Mouse (Mus musculus) ES-E14 (cell line): ENCODE measurements at regions not wholly inside any gene's neighbourhood (a gene's known extent, or its start where the extent isn't known, plus 50 kb on each side); places are given as distances from the start of the nearest gene placed in this dataset.

ENCODE experiments used
- CHD2 ChIP-seq: IDR thresholded peaks from 2 replicates; pipeline ENCODE4 v1.6.1; 2014; ENCODE audit warnings: mild to moderate bottlenecking, low read depth, low read length, inconsistent platforms
- HCFC1 ChIP-seq: IDR thresholded peaks from 2 replicates; pipeline ENCODE4 v1.6.1; 2012; ENCODE audit warnings: low read length, inconsistent platforms, borderline replicate concordance; ENCODE audit not compliant: insufficient read depth
- MAFK ChIP-seq: IDR thresholded peaks from 2 replicates; pipeline ENCODE4 v1.6.1; 2014; ENCODE audit warnings: mild to moderate bottlenecking, low read depth, low read length, inconsistent platforms; ENCODE audit not compliant: insufficient read depth
- ZC3H11A ChIP-seq: IDR thresholded peaks from 2 replicates; pipeline ENCODE4 v1.6.1; 2012; ENCODE audit warnings: low read depth, mild to moderate bottlenecking, inconsistent platforms, low read length, borderline replicate concordance
- ZNF384 ChIP-seq: IDR thresholded peaks from 2 replicates; pipeline ENCODE4 v1.6.1; 2012; ENCODE audit warnings: low read depth, low read length, inconsistent platforms

- TF ChIP-seq ZNF384, result no peak
- TF ChIP-seq MAFK, result no peak
- no peak for TF ChIP-seq HCFC1
- TF ChIP-seq ZC3H11A, result no peak
- TF ChIP-seq CHD2, result no peak
These were observed 158.3 kb upstream of the Ercc4 start for GRCm38 (mm10) chr16:12951176-12951575.
